Mouse (Mus musculus) MEL (cell line): ENCODE results near the gene Hoxa3. TPM values are rescaled to one million over a fixed set of nuclear protein-coding genes. Genes with fewer than 3 reads are reported as not detected.

Experiments
- DNase-seq: peaks from one replicate; pipeline ENCODE4 v3.0.0; 2011; ENCODE audit warnings: low read depth, low spot score
- H3K27ac ChIP-seq: 2 replicates; pipeline ENCODE4 v1.5.1; 2012; ENCODE audit warnings: low read depth, mild to moderate bottlenecking, control low read depth, low read length, moderate library complexity; ENCODE audit not compliant: control insufficient read depth
- H3K27me3 ChIP-seq, 2 experiments: fragments of 150-350 bp in 1 of 2; sonication (generic) in 1 of 2; 2 replicates each; pipeline ENCODE4 v1.6.1; 2012; ENCODE audit warnings: low read length in 2 of 2, mild to moderate bottlenecking in 2 of 2, improper control_type of control experiment in 1 of 2, moderate library complexity in 1 of 2; ENCODE audit not compliant: insufficient read depth in 2 of 2, control insufficient read depth in 1 of 2
- H3K36me3 ChIP-seq, 2 experiments: 2 replicates each; pipeline ENCODE4 v1.6.1; 2012 to 2014; ENCODE audit warnings: low read length in 2 of 2, improper control_type of control experiment in 1 of 2, inconsistent platforms in 1 of 2, mild to moderate bottlenecking in 1 of 2; ENCODE audit not compliant: insufficient read depth in 2 of 2, control insufficient read depth in 1 of 2
- H3K4me1 ChIP-seq, 2 experiments: fragments of 150-350 bp in 1 of 2; sonication (generic) in 1 of 2; 2 replicates each; pipeline ENCODE4 v1.6.1; 2012; ENCODE audit warnings: low read length in 2 of 2, improper control_type of control experiment in 1 of 2, mild to moderate bottlenecking in 1 of 2; ENCODE audit not compliant: insufficient read depth in 2 of 2, control insufficient read depth in 1 of 2
- H3K4me3 ChIP-seq, 2 experiments: fragments of 150-350 bp in 1 of 2; sonication (generic) in 1 of 2; 2 replicates each; pipeline ENCODE4 v1.5.1; 2012; ENCODE audit warnings: low read depth in 2 of 2, low read length in 2 of 2, mild to moderate bottlenecking in 2 of 2, moderate library complexity in 2 of 2, control low read depth in 1 of 2, improper control_type of control experiment in 1 of 2; ENCODE audit not compliant: control insufficient read depth in 1 of 2, insufficient read depth in 1 of 2
- H3K79me2 ChIP-seq: 2 replicates; pipeline ENCODE4 v1.6.1; 2012; ENCODE audit warnings: mild to moderate bottlenecking, low read length, moderate library complexity; ENCODE audit not compliant: control insufficient read depth, poor library complexity, insufficient read depth
- H3K9ac ChIP-seq: 2 replicates; pipeline ENCODE4 v1.6.1; 2012; ENCODE audit warnings: low read depth, mild to moderate bottlenecking, control low read depth, low read length, moderate library complexity; ENCODE audit not compliant: control insufficient read depth, poor library complexity, severe bottlenecking
- H3K9me3 ChIP-seq: fragments of 150-350 bp; sonication (generic); replicated peaks from 2 replicates; pipeline ENCODE4 v1.6.1; 2012; ENCODE audit warnings: mild to moderate bottlenecking, low read length, improper control_type of control experiment, moderate library complexity; ENCODE audit not compliant: insufficient read depth
- BHLHE40 ChIP-seq: IDR thresholded peaks from 2 replicates; pipeline ENCODE4 v1.6.1; 2012; ENCODE audit warnings: low read depth, mild to moderate bottlenecking, inconsistent platforms, low read length, improper control_type of control experiment, borderline replicate concordance
- CTCF ChIP-seq, 3 experiments: IDR thresholded peaks in 2 of 3; conservative IDR thresholded peaks in 1 of 3; 2 replicates each; pipeline ENCODE4 v1.5.1; 2011 to 2012; ENCODE audit warnings: low read length in 3 of 3, low read depth in 2 of 3, mild to moderate bottlenecking in 2 of 3, improper control_type of control experiment in 1 of 3, inconsistent platforms in 1 of 3, mixed read lengths in 1 of 3, moderate library complexity in 1 of 3; ENCODE audit not compliant: control insufficient read depth in 1 of 3, insufficient read depth in 1 of 3, poor library complexity in 1 of 3, severe bottlenecking in 1 of 3
- ELF1 ChIP-seq: IDR thresholded peaks from 2 replicates; pipeline ENCODE4 v1.6.1; 2014; ENCODE audit warnings: low read depth, mild to moderate bottlenecking, inconsistent platforms, low read length, improper control_type of control experiment, moderate library complexity
- EP300 ChIP-seq, 2 experiments: IDR thresholded peaks; 2 replicates each; pipeline ENCODE4 v1.6.1; 2011; ENCODE audit warnings: improper control_type of control experiment in 2 of 2, low read length in 2 of 2, low read depth in 1 of 2, mild to moderate bottlenecking in 1 of 2
- GATA1 ChIP-seq: IDR thresholded peaks from 2 replicates; pipeline ENCODE4 v1.6.1; 2011; ENCODE audit warnings: low read depth, low read length, improper control_type of control experiment
- HCFC1 ChIP-seq: IDR thresholded peaks from 2 replicates; pipeline ENCODE4 v1.6.1; 2012; ENCODE audit warnings: low read depth, mild to moderate bottlenecking, inconsistent platforms, low read length, improper control_type of control experiment, moderate library complexity
- JUND ChIP-seq: IDR thresholded peaks from 2 replicates; pipeline ENCODE4 v1.6.1; 2011; ENCODE audit warnings: low read depth, mild to moderate bottlenecking, improper control_type of control experiment, low read length
- KAT2A ChIP-seq: conservative IDR thresholded peaks from 2 replicates; pipeline ENCODE4 v1.6.1; 2012; ENCODE audit warnings: low read depth, low read length, improper control_type of control experiment, inconsistent platforms
- MAX ChIP-seq: IDR thresholded peaks from 2 replicates; pipeline ENCODE4 v1.6.1; 2011; ENCODE audit warnings: low read length, improper control_type of control experiment
- MAZ ChIP-seq: IDR thresholded peaks from 2 replicates; pipeline ENCODE4 v1.6.1; 2012; ENCODE audit warnings: low read depth, mild to moderate bottlenecking, inconsistent platforms, low read length, improper control_type of control experiment
- NRF1 ChIP-seq: IDR thresholded peaks from 2 replicates; pipeline ENCODE4 v1.6.1; 2014; ENCODE audit warnings: low read depth, mild to moderate bottlenecking, inconsistent platforms, low read length, improper control_type of control experiment, moderate library complexity; ENCODE audit not compliant: poor library complexity, insufficient read depth, severe bottlenecking
- POLR2A ChIP-seq, 2 experiments: IDR thresholded peaks; 2 replicates each; pipeline ENCODE4 v1.6.1; 2011 to 2012; ENCODE audit warnings: low read length in 2 of 2, mild to moderate bottlenecking in 2 of 2, control low read depth in 1 of 2, improper control_type of control experiment in 1 of 2, low read depth in 1 of 2, moderate library complexity in 1 of 2; ENCODE audit not compliant: control insufficient read depth in 1 of 2, insufficient read depth in 1 of 2, poor library complexity in 1 of 2
- RAD21 ChIP-seq: IDR thresholded peaks from 2 replicates; pipeline ENCODE4 v1.6.1; 2011; ENCODE audit warnings: mild to moderate bottlenecking, low read depth, low read length, improper control_type of control experiment
- RCOR1 ChIP-seq: IDR thresholded peaks from 2 replicates; pipeline ENCODE4 v1.6.1; 2012; ENCODE audit warnings: low read depth, mild to moderate bottlenecking, inconsistent platforms, low read length, improper control_type of control experiment
- SIN3A ChIP-seq: IDR thresholded peaks from 2 replicates; pipeline ENCODE4 v1.6.1; 2012; ENCODE audit warnings: low read length, improper control_type of control experiment, inconsistent platforms
- SMC3 ChIP-seq: IDR thresholded peaks from 2 replicates; pipeline ENCODE4 v1.6.1; 2011; ENCODE audit warnings: low read depth, low read length, improper control_type of control experiment
- TAL1 ChIP-seq: IDR thresholded peaks from 2 replicates; pipeline ENCODE4 v1.6.1; 2012; ENCODE audit warnings: mild to moderate bottlenecking, inconsistent platforms, low read length, moderate library complexity, mixed read lengths
- UBTF ChIP-seq: IDR thresholded peaks from 2 replicates; pipeline ENCODE4 v1.6.1; 2012; ENCODE audit warnings: low read depth, mild to moderate bottlenecking, inconsistent platforms, low read length, improper control_type of control experiment, moderate library complexity, borderline replicate concordance; ENCODE audit not compliant: insufficient read depth
- USF1 ChIP-seq: IDR thresholded peaks from 2 replicates; pipeline ENCODE4 v1.6.1; 2014; ENCODE audit warnings: low read depth, mild to moderate bottlenecking, inconsistent platforms, low read length, improper control_type of control experiment, moderate library complexity
- ZC3H11A ChIP-seq: IDR thresholded peaks from 2 replicates; pipeline ENCODE4 v1.6.1; 2012; ENCODE audit warnings: low read depth, mild to moderate bottlenecking, inconsistent platforms, low read length, improper control_type of control experiment
- polyA plus RNA-seq, 2 experiments: library from polyadenylated mRNA; stranded (reverse) in 1 of 2; unstranded in 1 of 2; fragments of >175 nt in 1 of 2; fragments of >200 nt in 1 of 2; gene quantifications; 2 replicates each; pipeline versions ENCODE4 v1.2.1 to v1.2.4; 2012; ENCODE audit warnings: low replicate concordance in 2 of 2, low read depth in 1 of 2; ENCODE audit not compliant: insufficient read length in 2 of 2, insufficient read depth in 1 of 2, missing spikeins in 1 of 2
- total RNA-seq: library from RNA; depleted of rRNA; stranded (reverse); fragments of 300-350 nt; gene quantifications from 2 replicates; pipeline ENCODE4 v1.2.3, GENCODE M21; 2012

The Hoxa3 gene
- total and polyA plus RNA-seq, 3 experiments = not detected

- Histone ChIP-seq H3K79me2 (no peaks in the 10 kb centered on the region), H3K36me3 (no peaks in the 10 kb centered on the region), H3K27ac (no peak overlapping the region), H3K4me1 (no peaks in the 10 kb centered on the region), H3K27me3 (no peaks in the 10 kb centered on the region), H3K4me3 (no peak overlapping the region), H3K9ac (no peak overlapping the region), H3K9me3 (no peaks in the 10 kb centered on the region)
- no peak for DNase-seq
- TF ChIP-seq SMC3 (no peak), KAT2A (no peak), UBTF (no peak), BHLHE40 (no peak), USF1 (no peak), MAX (no peak)
These were observed 39.5 kb downstream of the Hoxa3 start for GRCm38 (mm10) chr6:52173648-52174047.

- Histone ChIP-seq H3K9ac (no peak overlapping the region), H3K4me3 (no peak overlapping the region), H3K36me3 (no peaks in the 10 kb centered on the region), H3K27ac (no peak overlapping the region)
- TF ChIP-seq POLR2A (IDR thresholded peaks at IDR 0.05; ENCODE audit: control insufficient read depth in 1 of 2, insufficient read depth in 1 of 2, low read depth in 1 of 2, low read length in 2 of 2, poor library complexity in 1 of 2) (no peak), KAT2A (no peak), MAZ (no peak), EP300 (IDR thresholded peaks at IDR 0.05; ENCODE audit: low read depth in 1 of 2, low read length in 2 of 2) (no peak), NRF1 (no peak), RAD21 (no peak), HCFC1 (no peak), TAL1 (no peak), ZC3H11A (no peak), UBTF (no peak), CTCF (IDR thresholded peaks at IDR 0.05 in 2 of 3, conservative IDR thresholded peaks at IDR 0.05 in 1 of 3; ENCODE audit: control insufficient read depth in 1 of 3, insufficient read depth in 1 of 3, low read depth in 2 of 3, low read length in 3 of 3, poor library complexity in 1 of 3, severe bottlenecking in 1 of 3) (no peak), SIN3A (no peak), SMC3 (no peak), ELF1 (no peak), GATA1 (no peak), JUND (no peak), RCOR1 (no peak)
- TF ChIP-seq, all 39 proteins: peak for 0
- H3K9me3 ChIP-seq = no peaks in the 10 kb centered on the region
- no peaks in the 10 kb centered on the region for H3K4me1 ChIP-seq
- no peaks in the 10 kb centered on the region for H3K79me2 ChIP-seq
- no peaks in the 10 kb centered on the region for H3K27me3 ChIP-seq
- DNase-seq = no peak
These were observed 40.6 kb downstream of the Hoxa3 start for GRCm38 (mm10) chr6:52172501-52172900.
